Mouse (Mus musculus): ENCODE measurements around the gene Toe1. TPM values are rescaled to one million over a fixed set of nuclear protein-coding genes. Genes with fewer than 3 reads are reported as not detected.

The Toe1 gene
- polyA plus RNA-seq, 1 experiment from 2014 or later: 31.9 TPM

DNA sequence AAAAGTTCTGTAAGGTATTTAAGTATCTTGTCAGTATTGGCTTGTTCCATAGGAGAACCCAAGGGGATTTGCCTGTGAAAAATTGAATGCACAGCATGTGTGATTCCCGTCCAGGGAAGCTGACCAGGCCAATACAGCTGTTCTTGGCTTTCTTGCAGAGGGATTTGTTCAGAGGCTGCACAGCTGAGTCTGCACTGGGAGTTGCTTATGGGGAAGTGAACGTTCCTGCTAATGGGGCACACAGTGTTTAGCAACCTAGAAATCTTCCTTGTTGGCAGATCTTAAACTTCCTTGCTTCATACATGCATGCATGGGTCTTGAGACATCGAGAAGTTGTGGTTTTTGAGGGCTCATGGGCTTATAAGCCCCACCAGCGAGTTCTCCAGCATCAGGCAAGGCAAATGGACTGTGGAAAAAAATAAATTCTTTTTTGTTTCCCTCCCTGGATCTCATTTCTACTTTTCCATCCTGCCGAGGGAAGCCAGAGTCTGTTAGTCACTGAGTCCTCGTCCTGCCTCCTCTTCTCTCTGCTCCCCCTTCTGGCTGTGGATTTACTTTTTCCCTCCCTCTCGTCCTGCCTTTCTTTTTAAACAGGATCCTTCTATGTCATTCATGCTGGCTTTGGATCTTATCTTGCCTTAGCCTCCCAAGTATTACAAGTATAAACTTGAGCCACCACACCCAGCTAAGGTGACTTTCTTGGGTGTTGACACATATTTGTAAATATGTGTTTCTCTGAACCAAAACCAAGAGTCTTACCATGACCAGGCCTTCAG, 19.3 kb downstream of the Toe1 start:
- Histone ChIP-seq H3K36me3 (replicated peaks) (no peaks in the 10 kb centered on the region), H3K27ac (no peak overlapping the region), H3K4me1 (0 out of 2 replicates have a peak, but pooled peaks cover 3% of the 10 kb centered on the region), H3K9ac (no peak overlapping the region), H3K9me3 (no peaks in the 10 kb centered on the region), H3K4me2 (no peak overlapping the region), H3K4me3 (no peak overlapping the region), H3K27me3 (replicated peaks) (no peaks in the 10 kb centered on the region)
- WGBS: 42% methylated on average over 7 of the region's 7 CpGs
- no peak for ATAC-seq (replicated peaks)

GRCm38 (mm10) chr4:116786587-116786986, 20.9 kb downstream of the Toe1 start:
- 90% methylated on average over 1 of the region's 1 CpGs for WGBS
- Histone ChIP-seq H3K9me3 (no peaks in the 10 kb centered on the region), H3K4me2 (no peak overlapping the region), H3K27ac (no peak overlapping the region), H3K36me3 (replicated peaks) (no peaks in the 10 kb centered on the region), H3K4me3 (no peak overlapping the region), H3K9ac (no peak overlapping the region), H3K4me1 (peaks cover 3% of the 10 kb centered on the region; the same call in 1 of the 2 replicates), H3K27me3 (replicated peaks) (no peaks in the 10 kb centered on the region)
- ATAC-seq (replicated peaks): no peak

GRCm38 (mm10) chr4:116782171-116782570, 25.3 kb downstream of the Toe1 start:
- H3K4me3 ChIP-seq: no peak overlapping the region
- no peak for ATAC-seq (replicated peaks)
- WGBS: 3% methylated on average over 8 of the region's 8 CpGs
- no peaks in the 10 kb centered on the region; the same call in 1 of the 2 replicates for H3K4me1 ChIP-seq
- no peaks in the 10 kb centered on the region for H3K9me3 ChIP-seq
- H3K4me2 ChIP-seq: no peak overlapping the region
- no peaks in the 10 kb centered on the region for H3K27me3 ChIP-seq (replicated peaks)
- no peaks in the 10 kb centered on the region for H3K36me3 ChIP-seq (replicated peaks)
- H3K9ac ChIP-seq: no peak overlapping the region
- H3K27ac ChIP-seq: no peak overlapping the region

GRCm38 (mm10) chr4:116781366-116781765, 26.1 kb downstream of the Toe1 start:
- ATAC-seq (replicated peaks): no peak
- WGBS: 40% methylated on average over 2 of the region's 2 CpGs
- H3K4me1 ChIP-seq: no peaks in the 10 kb centered on the region; the same call in 1 of the 2 replicates

GRCm38 (mm10) chr4:116780541-116780940, 26.9 kb downstream of the Toe1 start:
- H3K27me3 ChIP-seq (replicated peaks): no peaks in the 10 kb centered on the region
- no peak for ATAC-seq (replicated peaks)
- WGBS: 85% methylated on average over 2 of the region's 2 CpGs
- no peak overlapping the region for H3K4me2 ChIP-seq
- no peaks in the 10 kb centered on the region; the same call in 1 of the 2 replicates for H3K4me1 ChIP-seq
- H3K27ac ChIP-seq: no peak overlapping the region
- H3K9ac ChIP-seq: no peak overlapping the region
- no peak overlapping the region for H3K4me3 ChIP-seq
- H3K9me3 ChIP-seq: no peaks in the 10 kb centered on the region
- no peaks in the 10 kb centered on the region for H3K36me3 ChIP-seq (replicated peaks)

More at GRCm38 (mm10) chr4:116781366-116781765, 26.1 kb downstream of the Toe1 start:
- no peak overlapping the region for H3K4me2 ChIP-seq
- H3K27me3 ChIP-seq (replicated peaks): no peaks in the 10 kb centered on the region
- H3K36me3 ChIP-seq (replicated peaks): no peaks in the 10 kb centered on the region
- H3K9ac ChIP-seq: no peak overlapping the region
- no peak overlapping the region for H3K27ac ChIP-seq
- H3K4me3 ChIP-seq: no peak overlapping the region
- no peaks in the 10 kb centered on the region for H3K9me3 ChIP-seq

- 93% methylated on average over 3 of the region's 3 CpGs for WGBS
- no peak for ATAC-seq (replicated peaks)
- H3K4me3 ChIP-seq: no peak overlapping the region
- no peak overlapping the region for H3K4me2 ChIP-seq
- H3K27me3 ChIP-seq (replicated peaks): no peaks in the 10 kb centered on the region
- H3K9me3 ChIP-seq: no peaks in the 10 kb centered on the region
- H3K36me3 ChIP-seq (replicated peaks): no peaks in the 10 kb centered on the region
- H3K27ac ChIP-seq: no peak overlapping the region
- no peaks in the 10 kb centered on the region; the same call in 1 of the 2 replicates for H3K4me1 ChIP-seq
- no peak overlapping the region for H3K9ac ChIP-seq
Observed at GRCm38 (mm10) chr4:116777079-116777478, 30.4 kb downstream of the Toe1 start.

DNA sequence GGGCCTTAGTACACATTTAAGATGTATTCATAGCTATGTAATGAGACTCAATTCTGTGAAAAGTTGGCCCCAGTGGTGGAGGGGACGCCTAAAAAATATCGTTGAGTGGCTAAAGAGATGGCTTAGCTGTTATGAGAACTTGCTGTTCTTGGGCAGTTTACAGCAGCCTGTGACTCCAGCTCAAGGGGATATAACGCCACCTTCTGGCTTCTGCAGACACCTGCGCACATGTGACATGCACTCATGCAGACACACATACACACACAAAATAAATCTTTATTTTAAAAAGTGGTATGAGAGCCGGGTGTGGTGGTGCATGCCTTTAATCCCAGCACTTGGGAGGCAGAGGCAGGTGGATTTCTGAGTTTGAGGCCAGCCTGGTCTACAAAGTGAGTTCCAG, 31.0 kb downstream of the Toe1 start:
- H3K9me3 ChIP-seq: no peaks in the 10 kb centered on the region
- no peaks in the 10 kb centered on the region for H3K36me3 ChIP-seq (replicated peaks)
- no peak overlapping the region for H3K27ac ChIP-seq
- H3K27me3 ChIP-seq (replicated peaks): no peaks in the 10 kb centered on the region
- no peak overlapping the region for H3K4me2 ChIP-seq
- ATAC-seq (replicated peaks): no peak
- 95% methylated on average over 5 of the region's 5 CpGs for WGBS
- no peak overlapping the region for H3K9ac ChIP-seq
- no peaks in the 10 kb centered on the region for H3K4me1 ChIP-seq
- H3K4me3 ChIP-seq: no peak overlapping the region

GRCm38 (mm10) chr4:116769060-116769459, 38.4 kb downstream of the Toe1 start:
- ATAC-seq (replicated peaks): no peak
- no peak overlapping the region for H3K27ac ChIP-seq
- H3K9ac ChIP-seq: no peak overlapping the region
- H3K9me3 ChIP-seq: no peaks in the 10 kb centered on the region
- no peaks in the 10 kb centered on the region for H3K36me3 ChIP-seq (replicated peaks)
- H3K4me3 ChIP-seq: no peak overlapping the region
- H3K27me3 ChIP-seq (replicated peaks): no peaks in the 10 kb centered on the region
- no peak overlapping the region for H3K4me2 ChIP-seq
- H3K4me1 ChIP-seq: no peaks in the 10 kb centered on the region

DNA sequence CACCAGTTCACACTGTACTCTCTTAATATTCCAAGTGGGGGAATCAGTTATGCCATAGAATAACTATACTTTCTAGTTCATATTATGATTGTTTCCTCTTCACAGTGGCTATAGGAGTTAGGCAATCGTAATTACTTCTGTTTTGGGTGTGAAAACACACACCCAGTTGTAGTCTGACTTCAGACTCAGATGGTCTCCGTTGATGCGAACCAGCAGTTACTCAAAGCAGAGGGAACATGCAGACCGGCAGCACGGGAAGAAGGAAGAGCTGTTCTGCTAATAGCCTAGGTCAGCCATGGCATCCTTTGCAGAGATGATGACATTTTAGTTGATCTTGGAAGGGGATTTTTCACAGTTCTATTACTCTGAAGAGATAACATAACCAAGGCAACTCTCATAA, 38.9 kb downstream of the Toe1 start:
- Histone ChIP-seq H3K27ac (no peak overlapping the region), H3K9ac (no peak overlapping the region), H3K4me2 (no peak overlapping the region), H3K27me3 (replicated peaks) (no peaks in the 10 kb centered on the region), H3K9me3 (no peaks in the 10 kb centered on the region), H3K4me1 (no peaks in the 10 kb centered on the region), H3K36me3 (replicated peaks) (no peaks in the 10 kb centered on the region), H3K4me3 (no peak overlapping the region)
- 87% methylated on average over 5 of the region's 5 CpGs for WGBS
- ATAC-seq (replicated peaks): no peak

DNA sequence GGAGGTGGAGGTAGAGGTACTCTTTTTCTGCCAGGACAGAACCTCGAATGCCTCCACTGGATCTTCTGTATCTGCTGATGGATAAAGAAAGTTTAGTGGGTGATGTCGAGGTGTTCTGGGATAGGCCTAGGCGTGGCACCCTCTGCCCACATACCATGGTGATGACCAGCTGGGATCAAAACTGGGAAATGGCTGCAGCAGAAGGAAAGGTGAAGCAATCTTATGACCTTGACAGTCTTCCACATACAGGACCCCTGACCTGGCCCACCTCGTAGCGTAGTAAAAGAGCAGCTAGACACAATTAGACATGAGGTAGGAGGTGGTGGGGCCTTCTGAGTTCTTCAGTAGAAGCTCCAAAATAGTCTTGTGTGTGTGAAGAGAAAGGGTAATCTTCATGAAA, 43.4 kb downstream of the Toe1 start:
- Histone ChIP-seq H3K9me3 (no peaks in the 10 kb centered on the region), H3K27me3 (replicated peaks) (no peaks in the 10 kb centered on the region), H3K4me1 (no peaks in the 10 kb centered on the region), H3K4me2 (no peak overlapping the region), H3K36me3 (replicated peaks) (no peaks in the 10 kb centered on the region), H3K27ac (no peak overlapping the region), H3K9ac (no peak overlapping the region), H3K4me3 (no peak overlapping the region)
- WGBS: 96% methylated on average over 5 of the region's 5 CpGs
- ATAC-seq (replicated peaks): no peak

GRCm38 (mm10) chr4:116761914-116762313, 45.5 kb downstream of the Toe1 start:
- H3K27me3 ChIP-seq (replicated peaks): no peaks in the 10 kb centered on the region
- H3K36me3 ChIP-seq (replicated peaks): no peaks in the 10 kb centered on the region
- no peaks in the 10 kb centered on the region for H3K9me3 ChIP-seq
- H3K27ac ChIP-seq: no peak overlapping the region
- no peak overlapping the region for H3K4me3 ChIP-seq
- H3K4me1 ChIP-seq: no peaks in the 10 kb centered on the region
- WGBS: 89% methylated on average over 2 of the region's 2 CpGs
- H3K4me2 ChIP-seq: no peak overlapping the region
- no peak for ATAC-seq (replicated peaks)
- no peak overlapping the region for H3K9ac ChIP-seq

GRCm38 (mm10) chr4:116749750-116750149, 57.7 kb downstream of the Toe1 start:
- Histone ChIP-seq H3K4me2 (no peak overlapping the region), H3K27me3 (replicated peaks) (no peaks in the 10 kb centered on the region), H3K9me3 (no peaks in the 10 kb centered on the region), H3K4me1 (no peaks in the 10 kb centered on the region), H3K27ac (no peak overlapping the region), H3K9ac (no peak overlapping the region), H3K36me3 (replicated peaks) (no peaks in the 10 kb centered on the region), H3K4me3 (no peak overlapping the region)
- 92% methylated on average over 2 of the region's 2 CpGs for WGBS
- ATAC-seq (replicated peaks): no peak
